8 mouse cellular contexts compared by ENCODE assay signal in genomic region chr10:34206436-34206782, GRCm38 (mm10). TPM values are rescaled to one million over a fixed set of nuclear protein-coding genes. Genes with fewer than 3 reads are reported as not detected.
DNase-seq lines count a peak whose midpoint lies in the region; ATAC-seq and TF ChIP-seq lines count a peak whose summit lies in the region.

No protein-coding gene starts in this region.

- peak; percentile 39 for DNase-seq in CD4-positive helper T cell, adult 2 months (ENCODE audit: low read depth, low spot score)
- peak; percentile 83 for DNase-seq in ES-CJ7 (ENCODE audit: low read depth, low spot score)
- DNase-seq in kidney, postnatal 36 days = peak; percentile 26 to 54
- peak in 1 of 2 experiments; percentile 33 for DNase-seq in spleen, adult 2 months (ENCODE audit: low read depth in 1 of 2, low spot score in 2 of 2)

- peak overlapping the region; percentile 80 for H3K9ac ChIP-seq in embryonic facial prominence, embryonic 15.5 days
- peak overlapping the region; percentile 92 for H3K9ac ChIP-seq in heart, embryonic 14.5 days (ENCODE audit: low read length)

- no peaks in the 10 kb centered on the region for H3K9me3 ChIP-seq in embryonic facial prominence, embryonic 15.5 days (replicated peaks)
- H3K9me3 ChIP-seq in heart, embryonic 14.5 days (ENCODE audit: control insufficient read depth, low read length) = no peaks in the 10 kb centered on the region

- no peaks in the 10 kb centered on the region for H3K4me1 ChIP-seq in embryonic facial prominence, embryonic 15.5 days
- peaks cover 0 to 6% of the 10 kb centered on the region in 2 experiments; a peak in 1 of 4 replicates for H3K4me1 ChIP-seq in heart, embryonic 14.5 days (ENCODE audit: control insufficient read depth in 2 of 2, insufficient read depth in 2 of 2, low read length in 2 of 2)
- peaks cover 11% of the 10 kb centered on the region for H3K4me1 ChIP-seq in spleen, adult 2 months (ENCODE audit: control insufficient read depth, insufficient read depth, insufficient read length)

- peak overlapping the region; percentile 63 for H3K4me2 ChIP-seq in embryonic facial prominence, embryonic 15.5 days (replicated peaks)
- peak overlapping the region; percentile 86 for H3K4me2 ChIP-seq in heart, embryonic 14.5 days (ENCODE audit: low read length)

- ATAC-seq in embryonic facial prominence, embryonic 15.5 days (ENCODE audit: insufficient number of reproducible peaks, low FRiP score, low TSS enrichment, low read depth) = peak; percentile 52
- ATAC-seq in heart, embryonic 14.5 days (ENCODE audit: insufficient number of reproducible peaks, insufficient read depth, low FRiP score, low read depth) = no peak; the same call in 1 of the 2 replicates
- ATAC-seq in megakaryocyte, adult 5-6 weeks (ENCODE audit: poor library complexity, severe bottlenecking) = peak; percentile 75
- ATAC-seq in erythroid progenitor cell, adult 5-6 weeks (replicated peaks; ENCODE audit: low FRiP score, poor library complexity, severe bottlenecking) = no peak

- H3K27ac ChIP-seq in embryonic facial prominence, embryonic 15.5 days (replicated peaks) = peak overlapping the region; percentile 98
- peak overlapping the region; percentile 90 to 91; a peak in 3 of 4 replicates for H3K27ac ChIP-seq in heart, embryonic 14.5 days (replicated peaks in 1 of 2; ENCODE audit: control insufficient read depth in 1 of 2, insufficient read depth in 1 of 2, low read depth in 2 of 2, low read length in 2 of 2)
- peak overlapping the region; percentile 81 for H3K27ac ChIP-seq in spleen, adult 2 months (ENCODE audit: insufficient read depth, low read length)

- H3K4me3 ChIP-seq in embryonic facial prominence, embryonic 15.5 days (replicated peaks) = peak overlapping the region; percentile 85
- peak overlapping the region; percentile 90 to 93 for H3K4me3 ChIP-seq in heart, embryonic 14.5 days (ENCODE audit: control insufficient read depth in 1 of 2, insufficient read depth in 1 of 2, low read depth in 1 of 2, low read length in 2 of 2)
- peak overlapping the region; percentile 95 for H3K4me3 ChIP-seq in spleen, adult 2 months (ENCODE audit: extremely low read depth, insufficient read depth, insufficient read length)

- no peak for TF ChIP-seq POLR2A in spleen, adult 2 months (IDR thresholded peaks at IDR 0.05; ENCODE audit: low read depth, low read length)

- no peaks in the 10 kb centered on the region for H3K36me3 ChIP-seq in embryonic facial prominence, embryonic 15.5 days
- no peaks in the 10 kb centered on the region for H3K36me3 ChIP-seq in heart, embryonic 14.5 days (ENCODE audit: control insufficient read depth, insufficient read depth, low read length)
- H3K36me3 ChIP-seq in spleen, adult 2 months (ENCODE audit: control insufficient read depth, insufficient read depth, low read length) = no peaks in the 10 kb centered on the region

- H3K27me3 ChIP-seq in embryonic facial prominence, embryonic 15.5 days = no peaks in the 10 kb centered on the region
- no peaks in the 10 kb centered on the region for H3K27me3 ChIP-seq in heart, embryonic 14.5 days (ENCODE audit: control insufficient read depth, insufficient read depth, low read length)
- peaks cover 6% of the 10 kb centered on the region for H3K27me3 ChIP-seq in spleen, adult 2 months (ENCODE audit: control insufficient read depth, insufficient read depth, low read length)

- no peak for TF ChIP-seq CTCF in spleen, adult 2 months (IDR thresholded peaks at IDR 0.05; ENCODE audit: extremely low read depth, insufficient read depth, insufficient read length, insufficient replicate concordance)

- under 1% methylated on average over 15 of the region's 15 CpGs for WGBS in embryonic facial prominence, embryonic 15.5 days
- WGBS in heart, embryonic 14.5 days = 1% methylated on average over 15 of the region's 15 CpGs
- 8% methylated on average over 15 of the region's 15 CpGs for WGBS in spleen, adult 2 months

RNA-seq across cellular contexts. Expression of gene Dse, which starts 1.1 kb away (rescaled TPM):
- polyA plus RNA-seq in embryonic facial prominence, embryonic 15.5 days (2015; fragmentation: Nextera tagmentation; extraction: Ambion mirVana) = 32.8 and 35.0 TPM in 2 replicates
- 15.6 and 16.8 TPM in 2 replicates for polyA plus RNA-seq in heart, embryonic 14.5 days (2014; fragmentation: Nextera tagmentation; extraction: Ambion mirVana)
- total RNA-seq in megakaryocyte, adult 5-6 weeks (2015) = 21.7 and 26.5 TPM in 2 replicates
- total RNA-seq in megakaryocyte, adult 5-6 weeks (2017) = 28.5 and 32.6 TPM in 2 replicates
- 12.0 and 12.9 TPM in 2 replicates for polyA plus RNA-seq in spleen, adult 2 months (2012; rRNA removed)
- total RNA-seq in erythroid progenitor cell, adult 5-6 weeks (2015; ENCODE audit: low replicate concordance) = 0.84 and 6.5 TPM in 2 replicates
- total RNA-seq in erythroid progenitor cell, adult 5-6 weeks (2017; ENCODE audit: low replicate concordance) = 2.6 and 3.3 TPM in 2 replicates

Comparison
In these comparisons a context has a peak if more than half of its experiments do, and no peak if none do; other contexts are left out.
1. ATAC-seq: peak in embryonic facial prominence, embryonic 15.5 days (single experiment) and megakaryocyte, adult 5-6 weeks (single experiment); none in heart, embryonic 14.5 days (single experiment) and erythroid progenitor cell, adult 5-6 weeks (single experiment).
2. Peak in every context shown above with its lines, with median percentiles within 50 percentile points of each other: H3K27ac ChIP-seq and H3K4me3 ChIP-seq.